35 mouse cellular contexts compared by ENCODE assay signal in the genomic region with DNA sequence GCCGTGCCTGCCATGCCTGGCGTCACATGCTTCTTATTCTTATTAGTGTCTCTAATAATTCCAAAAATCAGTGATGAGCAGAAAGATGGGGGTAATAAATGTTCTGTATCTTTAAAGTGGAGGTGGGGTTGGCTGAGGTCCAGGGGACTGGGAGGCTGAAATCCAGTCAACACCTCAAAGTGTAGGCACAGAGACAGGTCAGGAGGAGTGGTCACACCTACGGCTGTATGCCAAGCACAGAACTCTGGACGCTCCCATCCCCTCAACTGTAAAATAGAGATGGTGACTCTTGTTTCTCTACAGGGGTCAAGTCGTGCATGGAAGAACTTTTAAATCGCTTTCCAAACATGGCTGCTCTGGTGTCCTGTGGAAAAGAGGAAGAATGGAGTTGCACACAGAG.
"Had no signal": no experiment of that assay in that cellular context is flagged by ENCODE, and none has a peak within 500 bp of the region (broad histone marks: within the 10 kb centered on the region; RNA-seq: fewer than 3 reads in every experiment).

No protein-coding gene starts in this region.

- H3K27ac ChIP-seq: heart, embryonic 10.5 days; heart, embryonic 13.5 days; heart, embryonic 15.5 days; hindbrain, embryonic 10.5 days; hindbrain, embryonic 12.5 days; hindbrain, embryonic 13.5 days; hindbrain, embryonic 14.5 days; hindbrain, embryonic 15.5 days; hindbrain, postnatal 0 days; intestine, embryonic 15.5 days; kidney, embryonic 15.5 days; kidney, postnatal 0 days; layer of hippocampus, adult 2 months had no signal

- H3K36me3 ChIP-seq: heart, embryonic 10.5 days; heart, embryonic 12.5 days; heart, embryonic 13.5 days; heart, embryonic 15.5 days; hindbrain, embryonic 10.5 days; hindbrain, embryonic 12.5 days; hindbrain, embryonic 13.5 days; hindbrain, embryonic 15.5 days; intestine, embryonic 15.5 days; kidney, embryonic 15.5 days had no signal

- H3K4me1 ChIP-seq: heart, embryonic 10.5 days; heart, embryonic 12.5 days; heart, embryonic 13.5 days; heart, embryonic 15.5 days; hindbrain, embryonic 10.5 days; hindbrain, embryonic 12.5 days; hindbrain, embryonic 13.5 days; hindbrain, embryonic 15.5 days; intestine, embryonic 15.5 days; kidney, embryonic 15.5 days had no signal

- H3K4me3 ChIP-seq: heart, embryonic 10.5 days; heart, embryonic 12.5 days; heart, embryonic 13.5 days; heart, embryonic 15.5 days; hindbrain, embryonic 10.5 days; hindbrain, embryonic 12.5 days; hindbrain, embryonic 13.5 days; hindbrain, embryonic 15.5 days; intestine, embryonic 15.5 days; kidney, embryonic 15.5 days; layer of hippocampus, adult 2 months had no signal

- DNase-seq: heart, postnatal 10 days; heart, postnatal 14 days; heart, postnatal 36 days; heart, postnatal 4 days; kidney, adult 11 months; kidney, adult 18-20 months; kidney, adult 2 months; kidney, adult 8-10 months; kidney, adult 9 months; kidney, postnatal 10 days; kidney, postnatal 14 days; kidney, postnatal 25 days; kidney, postnatal 36 days; kidney, postnatal 4 days; layer of hippocampus, adult 9-11 months; layer of hippocampus, postnatal 36 days had no signal

- H3K27me3 ChIP-seq: heart, embryonic 12.5 days; heart, embryonic 13.5 days; heart, embryonic 15.5 days; hindbrain, embryonic 12.5 days; hindbrain, embryonic 13.5 days; hindbrain, embryonic 15.5 days; intestine, embryonic 15.5 days; kidney, embryonic 15.5 days had no signal

- ATAC-seq: hindbrain, embryonic 16.5 days; hindbrain, postnatal 0 days; inflammation-experienced regulatory T-cells, adult 6 months; intestine, embryonic 15.5 days; intestine, embryonic 16.5 days; intestine, postnatal 0 days had no signal

- H3K9me3 ChIP-seq: heart, embryonic 10.5 days; heart, embryonic 12.5 days; heart, embryonic 13.5 days; heart, embryonic 15.5 days; hindbrain, embryonic 10.5 days; hindbrain, embryonic 12.5 days; hindbrain, embryonic 13.5 days; hindbrain, embryonic 15.5 days; intestine, embryonic 15.5 days; kidney, embryonic 15.5 days had no signal

- H3K9ac ChIP-seq: heart, embryonic 12.5 days; heart, embryonic 13.5 days; heart, embryonic 15.5 days; hindbrain, embryonic 12.5 days; hindbrain, embryonic 13.5 days; hindbrain, embryonic 14.5 days; hindbrain, embryonic 15.5 days; intestine, embryonic 15.5 days; kidney, embryonic 15.5 days had no signal

- H3K4me2 ChIP-seq: heart, embryonic 11.5 days; heart, embryonic 12.5 days; heart, embryonic 13.5 days; heart, embryonic 15.5 days; hindbrain, embryonic 12.5 days; hindbrain, embryonic 13.5 days; hindbrain, embryonic 14.5 days; hindbrain, embryonic 15.5 days; intestine, embryonic 15.5 days; kidney, embryonic 15.5 days had no signal
